Mouse (Mus musculus) cerebellum, adult 11 months (tissue): ENCODE measurements around the gene Btbd35f5.
"Not testable (repeated sequence)": the region's sequence is repeated elsewhere in the genome, so short reads cannot be mapped to it uniquely, and the experiment has no call there.

Source experiments
- DNase-seq: peaks from one replicate; pipeline ENCODE4 v3.0.0; 2022

Btbd35f5 gene

GRCm38 (mm10) chrX:32973597-32973996, at the start of gene Btbd35f5:
Btbd35f5 (plus strand) TSS chrX:32973897.
- DNase-seq = not testable (repeated sequence)

GRCm38 (mm10) chrX:32941468-32941867, 32.2 kb upstream of the Btbd35f5 start, which contains the start of gene Gm21789:
Gm21789 (plus strand) TSS chrX:32941768.
- not testable (repeated sequence) for DNase-seq
